Mouse (Mus musculus) activated CD4-positive, CD25-positive, alpha-beta regulatory T cell, adult 4 months (primary cell): ENCODE measurements around the gene Ptpa. TPM values are rescaled to one million over a fixed set of nuclear protein-coding genes. Genes with fewer than 3 reads are reported as not detected.

Source experiments
- ATAC-seq: one replicate; pipeline ENCODE4 v1.8.0; 2017
- polyA plus RNA-seq, 2 experiments: library from polyadenylated mRNA; unstranded; fragments of 100-300 nt; shearing (Covaris generic); gene quantifications; one replicate each; pipeline ENCODE4 v1.2.1; 2017

Ptpa gene
- polyA plus RNA-seq, 2 experiments from 2014 or later = 46.4 to 73.2 TPM

DNA sequence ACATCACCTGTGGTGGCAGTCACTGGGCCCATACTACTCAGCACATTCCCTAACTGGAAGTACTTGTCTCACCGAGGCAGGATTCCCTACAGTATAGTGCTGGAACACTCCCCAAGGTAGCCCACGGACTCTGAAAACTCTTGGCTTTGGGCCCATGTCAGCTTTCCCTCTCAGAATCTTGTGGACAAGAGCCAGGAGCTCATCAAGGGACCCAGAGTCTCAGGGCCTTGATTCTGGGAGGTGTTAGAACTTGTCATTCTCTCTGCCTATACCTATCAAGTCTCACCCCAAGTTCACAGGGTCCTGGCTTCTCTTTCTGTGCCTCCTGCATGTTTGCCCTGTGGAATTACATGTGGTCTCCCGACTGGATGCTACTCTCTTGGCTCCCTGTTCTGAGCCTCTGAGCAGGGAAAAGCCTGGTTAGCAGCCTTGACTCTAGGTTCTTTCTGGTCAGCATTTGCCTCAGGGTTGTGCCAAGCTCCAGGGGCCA lies 24.4 kb downstream of the Ptpa start:
- ATAC-seq = no peak

DNA sequence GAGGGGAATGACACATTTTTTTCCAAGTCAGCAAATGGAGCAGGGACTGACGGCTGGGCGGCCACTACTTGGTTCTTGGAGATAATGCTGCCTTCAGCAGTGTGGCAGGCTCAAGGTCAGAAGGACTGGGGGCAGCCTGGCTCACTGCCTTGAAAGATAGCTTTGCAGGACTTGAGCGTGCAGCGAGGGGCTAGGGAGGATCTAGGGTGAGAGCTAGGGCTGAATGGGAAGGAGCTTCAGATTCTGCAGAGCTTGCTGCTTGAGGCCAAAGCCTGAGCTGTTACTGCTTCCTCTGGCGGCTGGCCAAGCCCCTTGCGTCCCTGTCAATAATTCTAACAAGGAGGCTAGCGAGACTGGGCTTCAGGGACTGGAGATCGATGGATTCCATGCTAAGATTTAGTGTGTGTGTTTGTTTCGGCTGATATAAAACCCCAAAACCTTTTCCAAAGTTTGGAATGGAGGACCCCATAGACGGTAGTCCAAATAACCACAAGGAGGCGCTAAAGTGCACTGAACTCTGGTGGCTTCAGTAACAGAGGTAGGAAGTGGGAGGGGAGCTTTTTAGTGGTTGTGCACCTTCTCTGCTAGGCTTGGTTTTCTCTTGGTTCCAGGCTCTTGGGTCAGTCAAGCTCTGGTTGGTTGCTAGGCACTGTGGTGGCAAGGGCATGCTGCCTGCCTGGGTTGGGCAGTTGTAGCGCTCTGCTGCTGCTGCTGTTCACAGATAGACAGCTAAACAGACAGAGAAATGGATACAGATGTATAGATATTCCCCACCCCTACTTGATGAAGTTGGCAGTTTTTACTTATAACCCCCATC lies 25.1 kb downstream of the Ptpa start:
- ATAC-seq = peak; percentile 76

DNA sequence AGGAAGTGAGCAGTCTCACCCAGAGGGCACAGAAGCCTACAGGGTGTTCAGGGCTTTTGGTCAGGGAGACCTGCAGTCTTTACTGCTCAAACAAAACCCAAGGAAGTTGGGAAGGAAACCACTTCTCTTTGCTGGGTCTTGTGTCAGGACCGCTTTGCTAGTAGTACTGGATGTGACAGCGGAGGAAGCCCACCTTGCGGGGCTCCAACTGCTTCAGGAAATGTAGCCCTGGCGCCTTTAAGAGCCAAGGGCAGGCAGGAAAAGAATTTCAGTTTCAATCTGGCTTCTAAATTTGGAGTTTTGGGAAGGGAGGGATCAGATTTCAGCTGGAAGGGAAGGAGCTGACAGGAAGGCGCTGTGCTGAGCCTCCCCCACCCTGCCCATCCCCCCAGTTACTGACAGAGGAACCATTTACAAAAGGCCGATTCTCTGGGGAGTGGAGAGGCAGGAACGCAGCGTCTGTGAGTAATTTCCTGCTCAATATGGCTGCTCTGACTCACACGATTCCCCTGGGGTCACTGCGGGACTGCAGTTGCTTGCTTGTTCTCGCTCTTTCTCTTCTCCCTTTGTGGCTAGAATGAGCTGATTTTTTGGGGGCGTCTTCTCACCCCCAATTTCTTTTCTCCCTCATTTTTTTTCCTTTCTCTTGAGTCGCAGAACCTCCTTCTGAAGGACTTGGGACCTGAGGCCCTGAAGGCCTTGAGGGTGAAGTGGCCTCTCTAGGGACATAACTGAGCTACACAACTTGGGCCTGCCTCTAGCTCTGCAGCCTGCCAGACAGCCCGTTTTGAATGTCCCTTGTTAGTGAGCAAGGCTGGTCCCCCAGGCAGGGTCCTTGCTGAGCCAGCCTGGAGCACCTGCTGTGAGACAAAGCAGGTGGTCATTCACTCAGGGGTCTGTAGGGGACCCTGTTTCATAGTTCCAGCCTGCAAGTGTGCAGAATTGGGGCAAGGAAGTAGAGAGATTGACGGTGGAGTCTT lies 26.0 kb downstream of the Ptpa start:
- peak; percentile 63 for ATAC-seq

GRCm38 (mm10) chr2:30442498-30442890 lies 26.7 kb downstream of the Ptpa start:
- no peak for ATAC-seq

GRCm38 (mm10) chr2:30443281-30443680 lies 27.4 kb downstream of the Ptpa start:
- no peak for ATAC-seq

DNA sequence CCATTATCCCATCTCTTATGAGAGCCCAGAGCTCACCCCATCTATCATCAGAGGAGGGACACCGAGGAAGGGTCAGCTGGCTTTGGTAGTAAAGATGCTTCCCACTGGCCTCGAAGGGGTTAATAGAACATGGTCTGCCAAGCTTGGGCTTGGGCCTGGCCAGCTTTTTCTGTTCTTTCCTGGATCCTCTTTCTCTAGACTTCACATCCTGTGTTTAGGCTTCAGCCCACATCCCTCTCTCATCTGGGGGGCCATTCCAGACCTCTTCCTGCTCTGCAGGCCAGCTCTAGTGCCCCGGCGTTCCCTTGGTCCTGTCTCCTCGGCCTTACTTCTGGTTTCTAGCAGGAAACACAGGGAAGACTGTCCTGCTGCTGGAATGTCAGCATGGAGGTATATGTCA lies 28.2 kb downstream of the Ptpa start:
- ATAC-seq = no peak

DNA sequence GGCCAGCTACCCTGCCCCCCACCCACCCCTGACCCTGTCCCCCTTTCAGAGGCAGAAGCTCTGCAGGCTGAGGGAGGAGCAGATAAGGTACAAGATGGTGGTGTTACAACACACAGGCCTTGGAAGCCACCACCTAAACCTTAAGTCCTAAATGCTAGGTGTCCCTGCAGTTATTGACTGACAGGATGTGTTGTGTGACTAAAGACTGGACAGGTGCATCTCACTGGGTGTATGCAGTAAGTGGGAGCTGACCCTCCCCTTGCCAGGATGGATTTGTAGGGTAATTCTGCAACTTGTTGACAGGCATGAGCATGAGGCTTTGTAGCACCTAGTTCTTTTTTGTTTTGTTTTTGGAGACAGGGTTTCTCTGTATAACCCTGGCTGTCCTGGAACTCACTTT lies 28.6 kb downstream of the Ptpa start:
- ATAC-seq = no peak

- no peak for ATAC-seq
Observed at GRCm38 (mm10) chr2:30445312-30445711, 29.5 kb downstream of the Ptpa start.

DNA sequence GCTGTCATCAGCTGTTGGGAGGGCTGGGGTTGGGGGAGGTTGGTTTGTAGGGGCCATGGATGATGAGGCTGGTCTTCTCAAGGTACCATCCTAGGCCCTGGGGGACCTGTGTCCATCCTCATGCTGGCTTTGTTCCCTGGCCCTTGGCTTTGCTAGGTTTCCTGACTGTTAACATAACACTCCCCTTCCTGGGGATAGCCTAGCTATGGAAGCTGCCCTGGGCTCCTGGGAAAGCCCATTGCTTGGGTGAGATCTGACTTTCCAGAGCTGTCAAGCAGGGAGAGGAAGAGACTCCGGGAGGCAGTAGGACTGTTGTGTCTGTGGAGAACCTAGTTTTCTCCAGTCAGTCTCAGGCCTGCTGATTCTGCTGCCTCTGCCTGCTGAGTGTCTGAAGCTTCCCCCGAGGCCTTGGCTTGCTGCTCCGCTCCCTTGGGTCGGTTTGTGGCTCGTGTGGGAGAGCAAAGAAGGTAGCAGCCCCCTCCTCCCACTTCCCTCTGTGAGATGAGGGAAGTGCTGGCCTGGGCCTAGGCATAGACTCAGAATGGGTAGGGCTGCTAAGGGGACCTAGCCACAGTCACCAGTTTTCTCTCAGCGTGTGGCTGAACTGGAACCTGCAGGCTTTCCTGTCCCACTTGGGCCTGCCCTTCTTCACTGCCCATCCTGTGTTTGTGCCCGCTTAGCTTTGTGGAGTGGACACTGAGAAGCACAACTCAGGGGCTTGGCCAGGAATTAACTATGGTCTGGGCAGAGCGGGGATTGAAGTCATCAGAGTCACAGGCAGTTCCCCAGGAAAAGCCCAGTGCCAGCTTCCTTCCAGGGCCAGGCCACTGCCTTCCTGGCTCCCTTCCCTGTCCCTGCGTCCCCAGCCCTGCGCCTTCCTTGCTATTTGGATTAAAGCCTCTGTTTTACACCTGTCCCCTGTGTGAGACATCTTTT lies 31.3 kb downstream of the Ptpa start:
- ATAC-seq = no peak

- no peak for ATAC-seq
Observed at GRCm38 (mm10) chr2:30448371-30448770, 32.5 kb downstream of the Ptpa start.

GRCm38 (mm10) chr2:30450530-30450929 lies 34.7 kb downstream of the Ptpa start:
- ATAC-seq = no peak

- no peak for ATAC-seq
Observed at GRCm38 (mm10) chr2:30451525-30451924, 35.7 kb downstream of the Ptpa start.

DNA sequence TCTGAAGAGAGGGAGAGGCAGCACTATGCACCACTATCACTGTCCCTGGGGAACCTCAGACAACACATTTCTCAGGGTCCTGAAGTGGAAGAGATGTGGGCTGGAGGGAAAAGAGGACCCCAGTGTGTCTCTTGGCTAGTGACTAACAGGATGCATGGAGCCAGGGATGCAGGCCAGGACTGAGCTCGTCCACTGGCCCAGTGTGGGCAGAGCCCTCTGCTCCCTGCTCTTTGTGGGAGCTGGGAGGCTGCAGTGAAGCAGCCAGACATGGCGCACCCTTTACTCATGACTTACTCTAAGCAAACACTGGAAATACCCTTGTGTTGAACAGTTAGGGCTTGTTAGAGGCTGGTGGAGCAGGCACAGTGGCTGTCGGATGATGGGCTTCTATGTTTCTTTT lies 37.7 kb downstream of the Ptpa start:
- no peak for ATAC-seq

- no peak for ATAC-seq
Observed at GRCm38 (mm10) chr2:30454587-30454986, 38.7 kb downstream of the Ptpa start.

DNA sequence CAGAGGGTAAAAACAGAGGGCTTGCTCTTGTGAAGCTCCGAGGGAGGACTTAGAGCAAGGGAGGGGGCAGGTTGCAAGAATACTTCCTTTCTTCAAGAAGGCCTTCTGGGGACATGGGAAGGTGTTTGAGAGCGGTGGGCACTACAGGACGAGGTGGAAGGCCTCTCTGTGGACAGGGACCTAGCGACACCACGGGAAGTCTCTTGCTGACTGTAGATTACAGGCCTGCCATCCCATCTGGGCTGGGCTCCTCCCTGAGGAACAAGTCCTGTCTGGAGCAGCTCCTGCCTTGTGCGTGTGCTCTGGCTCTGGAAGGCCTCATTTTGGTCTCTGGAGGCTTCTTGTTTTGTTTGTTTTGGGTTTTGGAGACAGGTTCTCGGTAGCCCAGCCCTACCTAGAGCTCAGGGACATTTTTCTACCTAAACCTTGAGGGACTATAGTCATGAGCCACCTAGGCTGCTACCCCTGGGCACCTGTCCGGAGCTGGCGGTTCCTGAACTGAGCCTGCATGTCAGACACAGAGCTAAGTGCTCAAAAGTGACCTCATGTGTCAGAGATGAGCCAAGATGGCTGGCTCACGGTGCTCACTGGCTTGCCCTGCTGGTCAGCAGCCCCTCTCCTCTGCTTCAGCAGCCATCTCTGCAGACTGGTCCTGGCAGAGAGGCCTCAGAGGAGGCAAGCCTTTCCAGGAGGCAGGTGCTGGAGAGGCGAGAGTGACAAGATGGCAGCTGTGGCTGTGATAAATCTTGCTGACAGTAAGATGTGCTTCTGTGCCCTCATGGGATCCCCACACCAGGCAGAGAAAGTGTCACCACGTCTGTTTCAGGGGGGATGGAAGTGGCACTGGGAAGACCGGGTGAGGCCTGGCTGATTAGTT lies 40.5 kb downstream of the Ptpa start:
- no peak for ATAC-seq

DNA sequence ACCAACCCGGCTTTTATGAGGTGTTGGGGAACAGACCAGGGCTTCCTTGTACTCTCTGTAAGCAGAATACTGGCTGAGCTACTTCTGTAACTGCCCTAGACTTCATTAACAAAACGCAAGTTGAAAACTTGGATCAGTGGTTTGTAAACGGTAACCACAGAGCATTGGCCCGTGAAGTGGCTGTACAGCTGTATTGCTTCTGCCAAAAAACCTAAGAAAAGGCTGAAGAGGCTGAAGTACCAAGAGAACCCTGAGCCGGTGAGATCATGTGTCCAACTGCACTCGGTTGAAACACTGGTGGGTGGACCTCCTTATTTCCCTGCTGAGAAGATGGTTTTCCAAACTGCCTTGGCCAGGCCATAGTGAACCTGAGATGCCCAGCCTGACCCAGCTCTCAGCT lies 42.5 kb downstream of the Ptpa start:
- ATAC-seq = no peak

- no peak for ATAC-seq
Observed at GRCm38 (mm10) chr2:30459241-30459640, 43.4 kb downstream of the Ptpa start.

GRCm38 (mm10) chr2:30463341-30463761 lies 47.5 kb downstream of the Ptpa start:
- no peak for ATAC-seq

DNA sequence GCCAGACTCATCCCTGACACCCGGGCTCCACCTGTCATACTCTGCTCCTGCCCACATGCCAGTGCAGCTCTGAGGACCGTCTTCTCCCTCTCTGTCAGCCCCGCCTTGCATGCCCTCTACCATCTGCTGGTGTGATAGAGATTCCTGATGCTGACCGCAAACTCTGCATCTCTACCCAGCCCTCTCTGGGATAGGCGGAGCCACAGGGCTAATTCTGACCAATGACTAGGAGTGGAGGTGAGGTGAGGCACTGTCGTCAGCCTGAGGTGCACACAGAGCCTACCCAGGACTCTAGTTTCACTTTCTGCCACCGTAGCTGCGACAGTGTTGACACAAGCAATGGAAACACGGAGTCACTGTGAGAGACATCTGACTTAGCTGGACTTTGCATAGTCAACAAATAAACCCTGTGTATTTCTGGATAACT lies 48.1 kb downstream of the Ptpa start:
- peak; percentile 99 for ATAC-seq

GRCm38 (mm10) chr2:30464411-30464810 lies 48.6 kb downstream of the Ptpa start:
- ATAC-seq = no peak

- no peak for ATAC-seq
Observed at GRCm38 (mm10) chr2:30466787-30467186, 50.9 kb downstream of the Ptpa start.
